Mouse (Mus musculus) thymus, postnatal 25 days (tissue): ENCODE results near the gene Pik3ip1.

Experiments
- DNase-seq: peaks from one replicate; pipeline ENCODE4 v3.0.0; 2022

Gene Pik3ip1

GRCm38 (mm10) chr11:3382602-3383594, 52.7 kb downstream of the Pik3ip1 start:
- DNase-seq, result peak; percentile 20

DNA sequence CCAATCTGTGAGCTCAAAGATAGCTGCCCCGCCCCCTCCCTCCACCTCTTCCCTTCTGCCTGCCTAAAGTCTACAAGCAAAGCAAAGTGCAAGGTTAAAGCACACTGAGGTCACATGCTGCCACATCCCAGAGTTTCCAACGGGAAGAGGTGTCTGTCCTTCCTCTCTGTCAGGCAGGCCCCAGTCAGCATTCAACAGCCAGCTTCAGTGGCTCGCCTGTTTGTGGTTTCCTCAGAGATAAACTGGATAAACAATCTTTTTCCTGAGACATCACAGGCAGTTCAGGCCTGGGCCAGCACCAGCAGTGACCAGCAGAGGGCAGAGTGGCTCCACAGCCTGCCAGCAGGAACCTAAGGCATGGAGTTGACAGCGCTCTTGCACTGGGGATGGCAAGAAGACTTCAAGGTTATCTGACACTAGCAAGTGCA, 56.8 kb downstream of the Pik3ip1 start:
- DNase-seq, result peak; percentile 88

- DNase-seq, result no peak
Observed at GRCm38 (mm10) chr11:3387482-3388196, 57.4 kb downstream of the Pik3ip1 start.

GRCm38 (mm10) chr11:3389996-3390395, 59.8 kb downstream of the Pik3ip1 start:
- DNase-seq, result no peak

DNA sequence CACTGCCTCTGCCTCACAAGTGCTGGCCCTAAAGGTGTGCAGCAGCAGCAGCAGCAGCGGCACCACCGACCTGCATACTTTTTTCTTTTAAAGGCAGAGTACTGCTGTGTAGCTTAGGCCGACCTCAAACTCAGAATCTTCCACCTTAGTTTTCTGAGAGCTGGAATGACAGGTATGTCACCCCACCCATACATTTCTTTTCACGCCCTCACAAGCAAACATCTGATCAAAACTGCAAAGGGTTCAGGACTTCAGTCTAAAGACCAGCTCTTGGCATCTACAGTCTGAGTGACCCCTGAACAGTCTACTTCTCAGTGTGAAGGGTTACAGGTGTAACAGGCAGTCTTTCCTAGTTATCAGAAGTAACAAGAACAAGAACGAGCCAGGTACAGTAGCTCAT, 60.6 kb downstream of the Pik3ip1 start:
- no peak for DNase-seq

- DNase-seq, result no peak
Observed at GRCm38 (mm10) chr11:3392526-3392925, 62.3 kb downstream of the Pik3ip1 start.
